Mouse (Mus musculus): ENCODE measurements around the gene Klk8. TPM values are rescaled to one million over a fixed set of nuclear protein-coding genes. Genes with fewer than 3 reads are reported as not detected.
A peak's percentile ranks its signal among the peaks of the same experiment; 100 is the strongest.

The Klk8 gene
- polyA plus RNA-seq, 1 experiment = 12.7 TPM

DNA sequence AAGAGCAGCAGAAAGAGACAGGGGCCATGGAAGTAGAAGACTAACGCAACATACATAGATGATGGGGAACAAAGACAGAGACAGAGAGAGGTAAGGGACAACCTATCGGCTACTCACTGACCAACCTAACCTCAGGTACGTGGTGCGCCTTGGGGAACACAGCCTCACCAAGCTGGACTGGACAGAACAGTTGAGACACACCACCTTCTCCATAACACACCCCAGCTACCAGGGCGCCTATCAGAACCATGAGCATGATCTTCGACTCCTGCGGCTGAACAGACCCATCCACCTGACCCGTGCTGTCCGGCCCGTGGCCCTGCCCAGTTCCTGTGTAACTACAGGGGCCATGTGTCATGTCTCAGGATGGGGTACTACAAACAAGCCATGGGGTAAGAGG lies 26.7 kb upstream of the Klk8 start:
- H3K27me3 ChIP-seq (ENCODE audit: control insufficient read depth, insufficient read depth, low read length, poor library complexity, severe bottlenecking) = no peaks in the 10 kb centered on the region

DNA sequence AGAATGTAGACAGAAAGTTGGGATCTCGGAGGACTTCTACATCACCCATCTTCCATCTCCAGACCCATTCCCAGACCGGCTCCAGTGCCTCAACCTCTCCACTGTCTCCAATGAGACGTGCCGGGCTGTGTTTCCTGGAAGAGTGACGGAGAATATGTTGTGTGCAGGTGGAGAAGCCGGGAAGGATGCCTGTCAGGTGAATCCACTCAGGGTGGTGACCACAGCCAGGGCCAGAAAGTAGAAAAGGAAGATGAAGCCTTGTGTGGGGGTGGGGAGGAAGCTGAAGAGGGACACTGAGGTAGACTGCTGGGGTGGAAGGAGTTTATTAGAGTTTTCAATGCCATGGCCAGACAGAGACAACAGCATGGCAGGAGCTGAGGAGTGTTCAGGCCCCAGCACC lies 25.5 kb upstream of the Klk8 start:
- TF ChIP-seq POLR2A (IDR thresholded peaks at IDR 0.05; ENCODE audit: insufficient read depth, low read length) (no peak), EP300 (IDR thresholded peaks at IDR 0.05; ENCODE audit: insufficient read depth, low read depth, low read length) (no peak), CTCF (IDR thresholded peaks at IDR 0.05; ENCODE audit: low read depth, low read length) (no peak)
- Histone ChIP-seq H3K36me3 (ENCODE audit: control insufficient read depth, insufficient read depth, low read length, poor library complexity, severe bottlenecking) (no peaks in the 10 kb centered on the region), H3K9me3 (replicated peaks; ENCODE audit: control insufficient read depth, insufficient read depth, low read length, poor library complexity, severe bottlenecking) (no peaks in the 10 kb centered on the region), H3K9ac (ENCODE audit: low read depth, poor library complexity, severe bottlenecking) (no peak overlapping the region), H3K27me3 (ENCODE audit: control insufficient read depth, insufficient read depth, low read length, poor library complexity, severe bottlenecking) (no peaks in the 10 kb centered on the region), H3K27ac (ENCODE audit: insufficient read depth, low read length) (no peak overlapping the region), H3K4me3 (ENCODE audit: low read depth, low read length) (no peak overlapping the region), H3K4me1 (ENCODE audit: control insufficient read depth, insufficient read depth, low read length) (peaks cover 6% of the 10 kb centered on the region)

More for the DNA sequence above, 26.7 kb upstream of the Klk8 start:
- H3K4me3 ChIP-seq (ENCODE audit: low read depth, low read length) = no peak overlapping the region
- H3K9me3 ChIP-seq (replicated peaks; ENCODE audit: control insufficient read depth, insufficient read depth, low read length, poor library complexity, severe bottlenecking) = no peaks in the 10 kb centered on the region
- no peak overlapping the region for H3K9ac ChIP-seq (ENCODE audit: low read depth, poor library complexity, severe bottlenecking)
- no peak for TF ChIP-seq POLR2A (IDR thresholded peaks at IDR 0.05; ENCODE audit: insufficient read depth, low read length)
- H3K36me3 ChIP-seq (ENCODE audit: control insufficient read depth, insufficient read depth, low read length, poor library complexity, severe bottlenecking) = no peaks in the 10 kb centered on the region
- H3K4me1 ChIP-seq (ENCODE audit: control insufficient read depth, insufficient read depth, low read length) = peaks cover 5% of the 10 kb centered on the region
- no peak overlapping the region for H3K27ac ChIP-seq (ENCODE audit: insufficient read depth, low read length)

DNA sequence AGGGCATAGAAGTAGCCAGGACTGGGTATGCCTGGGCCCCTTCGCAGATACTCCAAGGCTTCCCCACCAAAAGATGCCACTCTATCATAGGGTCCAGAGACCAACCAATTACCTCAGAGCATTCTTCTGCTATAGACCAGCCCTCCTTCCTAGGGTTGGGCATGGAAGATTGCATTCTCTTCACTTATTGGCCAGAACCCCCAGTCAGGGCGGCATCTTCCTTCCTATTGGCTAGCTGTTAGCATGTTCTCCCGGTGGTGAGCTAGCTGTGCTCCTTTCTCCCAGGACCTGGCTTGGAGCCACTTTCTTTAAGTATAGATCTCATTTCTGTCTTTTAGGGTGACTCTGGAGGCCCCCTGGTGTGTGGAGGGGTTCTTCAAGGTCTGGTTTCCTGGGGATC lies 24.5 kb upstream of the Klk8 start:
- Histone ChIP-seq H3K9me3 (replicated peaks; ENCODE audit: control insufficient read depth, insufficient read depth, low read length, poor library complexity, severe bottlenecking) (no peaks in the 10 kb centered on the region), H3K4me1 (ENCODE audit: control insufficient read depth, insufficient read depth, low read length) (peaks cover 6% of the 10 kb centered on the region), H3K9ac (ENCODE audit: low read depth, poor library complexity, severe bottlenecking) (no peak overlapping the region), H3K27ac (ENCODE audit: insufficient read depth, low read length) (no peak overlapping the region), H3K36me3 (ENCODE audit: control insufficient read depth, insufficient read depth, low read length, poor library complexity, severe bottlenecking) (no peaks in the 10 kb centered on the region), H3K27me3 (ENCODE audit: control insufficient read depth, insufficient read depth, low read length, poor library complexity, severe bottlenecking) (no peaks in the 10 kb centered on the region), H3K4me3 (ENCODE audit: low read depth, low read length) (no peak overlapping the region)
- TF ChIP-seq POLR2A (IDR thresholded peaks at IDR 0.05; ENCODE audit: insufficient read depth, low read length) (no peak), EP300 (IDR thresholded peaks at IDR 0.05; ENCODE audit: insufficient read depth, low read depth, low read length) (no peak), CTCF (IDR thresholded peaks at IDR 0.05; ENCODE audit: low read depth, low read length) (no peak)

DNA sequence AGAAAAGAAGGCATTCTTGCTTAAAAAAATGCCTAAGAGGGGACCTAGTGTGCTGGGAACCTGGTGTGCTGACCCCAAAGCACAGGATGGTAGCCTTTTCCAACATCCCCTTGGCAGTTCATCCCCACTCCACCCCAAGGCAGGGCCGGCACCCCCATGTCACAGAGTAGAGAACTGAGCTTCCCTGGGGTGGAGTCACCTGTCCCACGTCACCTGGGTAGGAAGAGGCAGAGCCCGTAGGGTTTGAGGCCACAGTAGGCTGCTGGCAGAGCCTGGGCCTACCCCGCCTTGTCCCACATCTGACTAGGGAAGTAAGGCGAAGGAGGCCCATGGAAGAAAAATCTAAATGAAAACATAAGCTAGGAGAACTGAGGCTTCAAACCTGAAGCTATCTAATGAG lies 23.0 kb upstream of the Klk8 start, which contains the start of gene Klk11:
Gene Klk11, plus strand, starts transcription at position 241 of the 400 bp plus-strand sequence.
- Histone ChIP-seq H3K9ac (ENCODE audit: low read depth, poor library complexity, severe bottlenecking) (peak within 1 kb of the TSS; percentile 19; the same call in 1 of the 2 replicates), H3K4me1 (ENCODE audit: control insufficient read depth, insufficient read depth, low read length) (peaks cover 3% of the 10 kb centered on the region), H3K36me3 (ENCODE audit: control insufficient read depth, insufficient read depth, low read length, poor library complexity, severe bottlenecking) (no peaks in the 10 kb centered on the region), H3K27ac (ENCODE audit: insufficient read depth, low read length) (peak within 1 kb of the TSS; percentile 38), H3K4me3 (ENCODE audit: low read depth, low read length) (no peak within 1 kb of the TSS), H3K9me3 (replicated peaks; ENCODE audit: control insufficient read depth, insufficient read depth, low read length, poor library complexity, severe bottlenecking) (no peaks in the 10 kb centered on the region), H3K27me3 (ENCODE audit: control insufficient read depth, insufficient read depth, low read length, poor library complexity, severe bottlenecking) (no peaks in the 10 kb centered on the region)
- TF ChIP-seq POLR2A (IDR thresholded peaks at IDR 0.05; ENCODE audit: insufficient read depth, low read length) (no peak), CTCF (IDR thresholded peaks at IDR 0.05; ENCODE audit: low read depth, low read length) (no peak), EP300 (IDR thresholded peaks at IDR 0.05; ENCODE audit: insufficient read depth, low read depth, low read length) (no peak)

DNA sequence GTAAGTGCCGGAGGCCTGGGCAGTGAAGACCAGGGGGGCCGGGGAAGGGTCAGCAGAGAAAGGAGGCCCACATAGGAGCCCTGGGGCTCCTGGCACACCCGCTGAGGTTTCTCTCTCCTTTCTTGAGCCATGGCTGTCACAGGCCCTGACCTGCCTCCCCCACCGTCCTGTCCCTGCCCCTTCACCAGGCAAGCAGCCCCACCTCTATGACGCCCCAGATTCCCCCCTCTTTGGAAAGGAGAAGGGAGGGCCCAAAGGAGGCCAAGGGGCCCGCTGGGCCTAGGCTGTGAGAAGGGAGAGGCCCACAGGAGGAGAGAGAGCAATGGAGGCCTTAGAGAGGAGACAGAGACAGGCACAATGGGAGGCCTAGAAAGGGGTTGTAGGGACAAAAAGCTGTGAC lies 22.6 kb upstream of the Klk8 start:
- no peak for TF ChIP-seq CTCF (IDR thresholded peaks at IDR 0.05; ENCODE audit: low read depth, low read length)
- no peak for TF ChIP-seq POLR2A (IDR thresholded peaks at IDR 0.05; ENCODE audit: insufficient read depth, low read length)
- TF ChIP-seq EP300 (IDR thresholded peaks at IDR 0.05; ENCODE audit: insufficient read depth, low read depth, low read length) = no peak
- Histone ChIP-seq H3K36me3 (ENCODE audit: control insufficient read depth, insufficient read depth, low read length, poor library complexity, severe bottlenecking) (no peaks in the 10 kb centered on the region), H3K4me3 (ENCODE audit: low read depth, low read length) (no peak overlapping the region), H3K9me3 (replicated peaks; ENCODE audit: control insufficient read depth, insufficient read depth, low read length, poor library complexity, severe bottlenecking) (no peaks in the 10 kb centered on the region), H3K4me1 (ENCODE audit: control insufficient read depth, insufficient read depth, low read length) (peaks cover 5% of the 10 kb centered on the region), H3K9ac (ENCODE audit: low read depth, poor library complexity, severe bottlenecking) (peak overlapping the region; percentile 19; the same call in 1 of the 2 replicates), H3K27me3 (ENCODE audit: control insufficient read depth, insufficient read depth, low read length, poor library complexity, severe bottlenecking) (no peaks in the 10 kb centered on the region), H3K27ac (ENCODE audit: insufficient read depth, low read length) (no peak overlapping the region)

DNA sequence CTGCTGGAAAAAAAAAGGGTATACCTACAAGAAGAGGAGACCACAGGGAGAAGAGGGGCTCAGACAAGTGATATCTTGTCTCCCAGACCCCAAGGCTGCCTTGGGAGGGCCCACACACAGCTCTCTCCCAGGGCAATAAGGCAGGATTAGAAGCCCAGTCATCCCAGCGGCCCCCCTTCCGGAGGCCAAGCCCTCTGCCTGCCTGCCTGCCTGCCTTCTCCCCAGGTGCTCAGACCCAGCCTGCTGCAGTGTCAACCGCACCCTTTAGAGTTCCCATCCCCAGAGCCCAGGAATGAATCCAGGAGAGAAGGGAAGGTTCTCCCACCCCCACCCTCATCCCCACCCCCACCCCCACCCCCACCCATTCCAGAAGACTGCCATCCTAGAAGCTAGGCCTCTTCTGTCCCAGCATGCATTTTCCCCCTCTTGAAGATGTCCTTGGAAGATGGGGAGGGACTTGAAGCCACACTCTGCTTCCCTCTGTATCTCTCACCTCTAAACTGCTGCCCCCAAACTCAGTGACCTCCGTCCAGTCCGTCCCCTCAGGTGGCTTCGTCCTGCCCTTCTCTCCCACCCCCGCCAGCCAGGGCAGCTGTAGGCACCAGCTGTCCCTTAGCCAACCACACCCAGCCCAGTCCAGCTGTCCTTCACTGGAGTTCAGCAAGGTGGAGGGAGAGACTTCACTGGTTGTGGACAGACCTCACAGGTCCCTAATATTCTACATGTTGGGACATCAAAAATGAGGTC lies 21.9 kb upstream of the Klk8 start:
- Histone ChIP-seq H3K4me1 (ENCODE audit: control insufficient read depth, insufficient read depth, low read length) (peaks cover 7% of the 10 kb centered on the region), H3K36me3 (ENCODE audit: control insufficient read depth, insufficient read depth, low read length, poor library complexity, severe bottlenecking) (no peaks in the 10 kb centered on the region), H3K27me3 (ENCODE audit: control insufficient read depth, insufficient read depth, low read length, poor library complexity, severe bottlenecking) (no peaks in the 10 kb centered on the region), H3K9ac (ENCODE audit: low read depth, poor library complexity, severe bottlenecking) (peak overlapping the region; percentile 19; the same call in 1 of the 2 replicates), H3K9me3 (replicated peaks; ENCODE audit: control insufficient read depth, insufficient read depth, low read length, poor library complexity, severe bottlenecking) (no peaks in the 10 kb centered on the region), H3K27ac (ENCODE audit: insufficient read depth, low read length) (peak overlapping the region; percentile 38), H3K4me3 (ENCODE audit: low read depth, low read length) (no peak overlapping the region)
- no peak for TF ChIP-seq POLR2A (IDR thresholded peaks at IDR 0.05; ENCODE audit: insufficient read depth, low read length)
- TF ChIP-seq CTCF (IDR thresholded peaks at IDR 0.05; ENCODE audit: low read depth, low read length) = no peak
- TF ChIP-seq EP300 (IDR thresholded peaks at IDR 0.05; ENCODE audit: insufficient read depth, low read depth, low read length) = no peak
